Mouse (Mus musculus) thymus, adult 2 months (tissue): ENCODE results near the gene Tent4a.

ENCODE experiments used
- CTCF ChIP-seq: fragments of 200-500 bp; IDR thresholded peaks from 2 replicates; pipeline ENCODE4 v1.5.1; 2012; ENCODE audit warnings: mild to moderate bottlenecking, control low read depth, low read length, moderate library complexity, borderline replicate concordance; ENCODE audit not compliant: control insufficient read depth, poor library complexity, insufficient read depth; ENCODE audit errors: extremely low read depth
- POLR2A ChIP-seq: fragments of 200-500 bp; IDR thresholded peaks from 2 replicates; pipeline ENCODE4 v1.6.1; 2012; ENCODE audit warnings: mild to moderate bottlenecking, low read length, control low read depth, moderate library complexity; ENCODE audit not compliant: control insufficient read depth, poor library complexity, insufficient read depth; ENCODE audit errors: extremely low read depth

- no peak for TF ChIP-seq CTCF
- no peak for TF ChIP-seq POLR2A
Measured at GRCm38 (mm10) chr13:69577181-69577834, 42.9 kb upstream of the Tent4a start.
